Mouse (Mus musculus) CH12.LX (cell line): ENCODE data around the gene Krtap24-1.

Experiments used
- CHD2 ChIP-seq: IDR thresholded peaks from 2 replicates; pipeline ENCODE4 v1.6.1; 2011; ENCODE audit warnings: low read length, improper control_type of control experiment
- CTCF ChIP-seq, 2 experiments: IDR thresholded peaks in 1 of 2; conservative IDR thresholded peaks in 1 of 2; 2 replicates each; pipeline ENCODE4 v1.5.1; 2011 to 2012; ENCODE audit warnings: low read depth in 2 of 2, low read length in 2 of 2, improper control_type of control experiment in 1 of 2, inconsistent platforms in 1 of 2, mild to moderate bottlenecking in 1 of 2, moderate library complexity in 1 of 2
- ELF1 ChIP-seq: IDR thresholded peaks from 2 replicates; pipeline ENCODE4 v1.6.1; 2014; ENCODE audit warnings: low read depth, mild to moderate bottlenecking, inconsistent platforms, low read length, improper control_type of control experiment
- EP300 ChIP-seq: IDR thresholded peaks from 2 replicates; pipeline ENCODE4 v1.6.1; 2011; ENCODE audit warnings: low read length, improper control_type of control experiment
- JUND ChIP-seq: conservative IDR thresholded peaks from 2 replicates; pipeline ENCODE4 v1.6.1; 2011; ENCODE audit warnings: low read depth, low read length, improper control_type of control experiment
- POLR2A ChIP-seq: IDR thresholded peaks from 2 replicates; pipeline ENCODE4 v1.6.1; 2011; ENCODE audit warnings: low read depth, mild to moderate bottlenecking, improper control_type of control experiment, low read length
- RCOR1 ChIP-seq: conservative IDR thresholded peaks from 2 replicates; pipeline ENCODE4 v1.6.1; 2012; ENCODE audit warnings: low read depth, mild to moderate bottlenecking, inconsistent platforms, low read length, improper control_type of control experiment
- TCF12 ChIP-seq: IDR thresholded peaks from 2 replicates; pipeline ENCODE4 v1.6.1; 2014; ENCODE audit warnings: low read depth, mild to moderate bottlenecking, inconsistent platforms, low read length, improper control_type of control experiment
- ZC3H11A ChIP-seq: IDR thresholded peaks from 2 replicates; pipeline ENCODE4 v1.6.1; 2012; ENCODE audit warnings: low read depth, mild to moderate bottlenecking, inconsistent platforms, low read length, improper control_type of control experiment
- ZKSCAN1 ChIP-seq: IDR thresholded peaks from 2 replicates; pipeline ENCODE4 v1.6.1; 2012; ENCODE audit warnings: low read depth, inconsistent platforms, low read length, improper control_type of control experiment, borderline replicate concordance

GRCm38 (mm10) chr16:88570136-88570535 is 41.9 kb downstream of the Krtap24-1 start:
- no peak for TF ChIP-seq CTCF (conservative IDR thresholded peaks at IDR 0.05 in 1 of 2, IDR thresholded peaks at IDR 0.05 in 1 of 2; ENCODE audit: low read depth in 2 of 2, low read length in 2 of 2)
- TF ChIP-seq JUND = no peak
- no peak for TF ChIP-seq ZKSCAN1
- TF ChIP-seq TCF12 = no peak
- TF ChIP-seq RCOR1 = no peak
- TF ChIP-seq ELF1 = no peak
- TF ChIP-seq POLR2A = no peak
- no peak for TF ChIP-seq ZC3H11A
- no peak for TF ChIP-seq CHD2
- no peak for TF ChIP-seq EP300
